Mouse (Mus musculus) embryonic facial prominence, embryonic 13.5 days (tissue): Measurements from ENCODE around the gene 2010111I01Rik. TPM values are rescaled to one million over a fixed set of nuclear protein-coding genes. Genes with fewer than 3 reads are reported as not detected.
A peak's percentile ranks its signal among the peaks of the same experiment; 100 is the strongest.
"Not testable (repeated sequence)": the region's sequence is repeated elsewhere in the genome, so short reads cannot be mapped to it uniquely, and the experiment has no call there.

Experiments
- ATAC-seq: fragments of 200-750 bp; cut with Nextera tagmentation; 2 replicates; pipeline ENCODE4 v1.8.0; 2017; ENCODE audit warnings: low read depth; ENCODE audit not compliant: insufficient number of reproducible peaks, insufficient read depth, low FRiP score, low TSS enrichment
- H3K27ac ChIP-seq: fragments of 300-500 bp; sonication (generic); 2 replicates; pipeline ENCODE4 v1.5.1; 2015; ENCODE audit warnings: moderate library complexity, mild to moderate bottlenecking, inconsistent platforms
- H3K27me3 ChIP-seq: fragments of 300-500 bp; sonication (generic); 2 replicates; pipeline ENCODE4 v1.6.1; 2015; ENCODE audit warnings: mild to moderate bottlenecking, inconsistent platforms
- H3K36me3 ChIP-seq: fragments of 300-500 bp; sonication (generic); 2 replicates; pipeline ENCODE4 v1.6.1; 2015; ENCODE audit warnings: mild to moderate bottlenecking, inconsistent platforms
- H3K4me1 ChIP-seq: fragments of 300-500 bp; sonication (generic); 2 replicates; pipeline ENCODE4 v1.6.1; 2015; ENCODE audit warnings: inconsistent platforms
- H3K4me2 ChIP-seq: fragments of 300-500 bp; sonication (generic); 2 replicates; pipeline ENCODE4 v1.6.1; 2015; ENCODE audit warnings: moderate library complexity, mild to moderate bottlenecking, inconsistent platforms
- H3K4me3 ChIP-seq: fragments of 300-500 bp; sonication (generic); 2 replicates; pipeline ENCODE4 v1.5.1; 2015; ENCODE audit warnings: mild to moderate bottlenecking, inconsistent platforms
- H3K9ac ChIP-seq: fragments of 300-500 bp; sonication (generic); 2 replicates; pipeline ENCODE4 v1.6.1; 2015; ENCODE audit warnings: mild to moderate bottlenecking, inconsistent platforms
- H3K9me3 ChIP-seq: fragments of 300-500 bp; sonication (generic); 2 replicates; pipeline ENCODE4 v1.6.1; 2016; ENCODE audit warnings: inconsistent platforms
- WGBS: fragments of 180-500 bp; shearing (Covaris S2); methylation state at CpG from one replicate; pipeline ENCODE4 v1.1.7; 2015; ENCODE audit warnings: mixed read lengths; 5-methylcytosine and 5-hydroxymethylcytosine counted together
- polyA plus RNA-seq: library from polyadenylated mRNA; unstranded; fragments of >200 nt; fragmentation: Nextera tagmentation; extraction: Ambion mirVana; gene quantifications from 2 replicates; pipeline ENCODE4 v1.2.1, GENCODE M21; 2015

Gene 2010111I01Rik
- polyA plus RNA-seq, 1 experiment from 2014 or later, result 254 TPM

- H3K9ac ChIP-seq, H3K36me3 ChIP-seq, H3K4me2 ChIP-seq, H3K27ac ChIP-seq, ATAC-seq, H3K4me3 ChIP-seq, H3K27me3 ChIP-seq, H3K9me3 ChIP-seq: not testable (repeated sequence)
- WGBS, result 96% methylated on average over 4 of the region's 4 CpGs
- peaks cover 26% of the 10 kb centered on the region for H3K4me1 ChIP-seq
Observed at GRCm38 (mm10) chr13:63315111-63315510, 350.4 kb downstream of the 2010111I01Rik start.

- WGBS, result 85% methylated on average over 6 of the region's 6 CpGs
- no peak overlapping the region for H3K4me2 ChIP-seq
- H3K36me3 ChIP-seq, result peaks cover 7% of the 10 kb centered on the region
- H3K27me3 ChIP-seq, result no peaks in the 10 kb centered on the region
- H3K27ac ChIP-seq, result no peak overlapping the region
- H3K4me3 ChIP-seq, result no peak overlapping the region
- H3K4me1 ChIP-seq, result peaks cover 26% of the 10 kb centered on the region
- H3K9me3 ChIP-seq, result no peaks in the 10 kb centered on the region
- ATAC-seq, result no peak
- H3K9ac ChIP-seq, result no peak overlapping the region
Observed at GRCm38 (mm10) chr13:63315777-63316176, 351.1 kb downstream of the 2010111I01Rik start.

GRCm38 (mm10) chr13:63316407-63316806, 351.7 kb downstream of the 2010111I01Rik start:
- peaks cover under 1% of the 10 kb centered on the region; the same call in 1 of the 2 replicates for H3K36me3 ChIP-seq
- H3K4me1 ChIP-seq, result peaks cover 28% of the 10 kb centered on the region
- no peaks in the 10 kb centered on the region for H3K9me3 ChIP-seq
- H3K4me3 ChIP-seq, result no peak overlapping the region
- H3K9ac ChIP-seq, result no peak overlapping the region
- no peak overlapping the region for H3K27ac ChIP-seq
- H3K4me2 ChIP-seq, result no peak overlapping the region
- no peaks in the 10 kb centered on the region for H3K27me3 ChIP-seq
- ATAC-seq, result no peak
- 92% methylated on average over 5 of the region's 5 CpGs for WGBS

GRCm38 (mm10) chr13:63317681-63318104, 353.0 kb downstream of the 2010111I01Rik start:
- Histone ChIP-seq H3K27ac (peak overlapping the region; percentile 22; the same call in 1 of the 2 replicates), H3K9ac (no peak overlapping the region), H3K9me3 (no peaks in the 10 kb centered on the region), H3K27me3 (no peaks in the 10 kb centered on the region), H3K36me3 (no peaks in the 10 kb centered on the region), H3K4me3 (no peak overlapping the region), H3K4me2 (no peak overlapping the region), H3K4me1 (peaks cover 39% of the 10 kb centered on the region)
- WGBS, result 43% methylated on average over 7 of the region's 7 CpGs
- no peak for ATAC-seq

GRCm38 (mm10) chr13:63319814-63320213, 355.1 kb downstream of the 2010111I01Rik start:
- WGBS, result 90% methylated on average over 7 of the region's 7 CpGs
- H3K9me3 ChIP-seq, result no peaks in the 10 kb centered on the region
- H3K27me3 ChIP-seq, result no peaks in the 10 kb centered on the region
- H3K4me1 ChIP-seq, result peaks cover 43% of the 10 kb centered on the region
- peaks cover 3% of the 10 kb centered on the region; the same call in 1 of the 2 replicates for H3K36me3 ChIP-seq
- no peak overlapping the region for H3K27ac ChIP-seq
- no peak for ATAC-seq
- H3K4me2 ChIP-seq, result no peak overlapping the region
- no peak overlapping the region for H3K9ac ChIP-seq
- no peak overlapping the region for H3K4me3 ChIP-seq

GRCm38 (mm10) chr13:63321689-63322088, 357.0 kb downstream of the 2010111I01Rik start:
- no peak overlapping the region for H3K27ac ChIP-seq

GRCm38 (mm10) chr13:63322756-63323155, 358.1 kb downstream of the 2010111I01Rik start:
- Histone ChIP-seq H3K9me3 (no peaks in the 10 kb centered on the region), H3K27ac (peak overlapping the region; percentile 39; the same call in 1 of the 2 replicates), H3K36me3 (peaks cover 3% of the 10 kb centered on the region; the same call in 1 of the 2 replicates), H3K4me2 (no peak overlapping the region), H3K4me3 (no peak overlapping the region), H3K27me3 (no peaks in the 10 kb centered on the region), H3K4me1 (peaks cover 44% of the 10 kb centered on the region), H3K9ac (no peak overlapping the region)
- WGBS, result 88% methylated on average over 6 of the region's 6 CpGs
- ATAC-seq, result no peak

More at GRCm38 (mm10) chr13:63321689-63322088, 357.0 kb downstream of the 2010111I01Rik start:
- WGBS, result 62% methylated on average over 5 of the region's 5 CpGs
- Histone ChIP-seq H3K9me3 (no peaks in the 10 kb centered on the region), H3K36me3 (peaks cover 3% of the 10 kb centered on the region; the same call in 1 of the 2 replicates), H3K4me3 (no peak overlapping the region), H3K4me1 (peaks cover 50% of the 10 kb centered on the region), H3K4me2 (no peak overlapping the region), H3K9ac (no peak overlapping the region), H3K27me3 (no peaks in the 10 kb centered on the region)
- no peak for ATAC-seq

- ATAC-seq, result no peak
- no peaks in the 10 kb centered on the region for H3K27me3 ChIP-seq
- 68% methylated on average over 9 of the region's 9 CpGs for WGBS
- H3K4me1 ChIP-seq, result peaks cover 44% of the 10 kb centered on the region
- H3K4me3 ChIP-seq, result no peak overlapping the region
- H3K36me3 ChIP-seq, result peaks cover 3% of the 10 kb centered on the region; the same call in 1 of the 2 replicates
- no peak overlapping the region for H3K4me2 ChIP-seq
- no peaks in the 10 kb centered on the region for H3K9me3 ChIP-seq
- peak overlapping the region; percentile 81 for H3K27ac ChIP-seq
- H3K9ac ChIP-seq, result no peak overlapping the region
Observed at GRCm38 (mm10) chr13:63323286-63324075, 358.8 kb downstream of the 2010111I01Rik start.

- WGBS, result 31% methylated on average over 3 of the region's 3 CpGs
- Histone ChIP-seq H3K4me2 (no peak overlapping the region), H3K4me3 (no peak overlapping the region), H3K36me3 (peaks cover 3% of the 10 kb centered on the region; the same call in 1 of the 2 replicates), H3K27me3 (no peaks in the 10 kb centered on the region), H3K9me3 (no peaks in the 10 kb centered on the region), H3K4me1 (peaks cover 41% of the 10 kb centered on the region), H3K9ac (no peak overlapping the region), H3K27ac (peak overlapping the region; percentile 81)
- no peak for ATAC-seq
Observed at GRCm38 (mm10) chr13:63324311-63324710, 359.6 kb downstream of the 2010111I01Rik start.

- Histone ChIP-seq H3K4me1 (peaks cover 50% of the 10 kb centered on the region), H3K4me3 (no peak overlapping the region), H3K36me3 (peaks cover 3% of the 10 kb centered on the region; the same call in 1 of the 2 replicates), H3K27ac (peak overlapping the region; percentile 81), H3K4me2 (no peak overlapping the region), H3K9ac (no peak overlapping the region), H3K9me3 (no peaks in the 10 kb centered on the region), H3K27me3 (no peaks in the 10 kb centered on the region)
- ATAC-seq, result no peak
- WGBS, result 56% methylated on average over 10 of the region's 10 CpGs
Observed at GRCm38 (mm10) chr13:63324978-63325848, 360.5 kb downstream of the 2010111I01Rik start.

GRCm38 (mm10) chr13:63326015-63326414, 361.3 kb downstream of the 2010111I01Rik start:
- H3K9ac ChIP-seq, result no peak overlapping the region
- H3K4me3 ChIP-seq, result no peak overlapping the region
- no peaks in the 10 kb centered on the region for H3K27me3 ChIP-seq
- ATAC-seq, result no peak
- H3K27ac ChIP-seq, result no peak overlapping the region
- H3K4me1 ChIP-seq, result peaks cover 56% of the 10 kb centered on the region
- no peak overlapping the region for H3K4me2 ChIP-seq
- peaks cover 3% of the 10 kb centered on the region; the same call in 1 of the 2 replicates for H3K36me3 ChIP-seq
- 87% methylated on average over 2 of the region's 2 CpGs for WGBS
- H3K9me3 ChIP-seq, result no peaks in the 10 kb centered on the region
